Mouse (Mus musculus) C2C12 (cell line): ENCODE data around the gene Zfp384.

Experiments used
- CEBPB ChIP-seq: IDR thresholded peaks from one replicate; pipeline ENCODE4 v1.6.1; 2011; ENCODE audit warnings: low read depth, mild to moderate bottlenecking, control low read depth, moderate library complexity
- CTCF ChIP-seq: IDR thresholded peaks from one replicate; pipeline ENCODE4 v1.5.1; 2011; ENCODE audit not compliant: control insufficient read depth, insufficient read depth, insufficient read length
- MAX ChIP-seq: IDR thresholded peaks from one replicate; pipeline ENCODE4 v1.6.1; 2011; ENCODE audit warnings: mild to moderate bottlenecking, control low read depth
- MYOD1 ChIP-seq: IDR thresholded peaks from one replicate; pipeline ENCODE4 v1.6.1; 2011; ENCODE audit warnings: low read depth; ENCODE audit not compliant: control insufficient read depth, insufficient read length
- MYOG ChIP-seq: IDR thresholded peaks from one replicate; pipeline ENCODE4 v1.6.1; 2011; ENCODE audit not compliant: control insufficient read depth, insufficient read length; ENCODE audit errors: extremely low read depth
- USF1 ChIP-seq: IDR thresholded peaks from one replicate; pipeline ENCODE4 v1.6.1; 2011; ENCODE audit warnings: low read depth, mild to moderate bottlenecking, control low read depth, moderate library complexity

DNA sequence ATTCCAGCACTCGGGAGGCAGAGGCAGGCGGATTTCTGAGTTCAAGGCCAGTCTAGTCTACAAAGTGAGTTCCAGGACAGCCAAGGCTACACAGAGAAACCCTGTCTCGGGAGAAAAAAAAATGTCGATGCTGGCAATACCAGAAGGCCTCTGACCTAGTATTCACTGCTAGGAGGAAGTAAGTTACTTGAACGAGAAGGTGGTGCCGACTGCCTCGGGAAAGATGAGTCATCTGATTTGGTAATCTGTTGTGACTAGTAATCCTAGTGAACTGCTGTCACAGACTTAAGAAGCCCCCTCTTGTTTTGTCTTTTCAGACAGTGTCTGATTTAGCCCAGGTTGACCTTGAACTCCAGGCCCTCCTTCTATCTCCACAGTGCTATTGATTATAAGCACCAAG is 32.1 kb downstream of the Zfp384 start:
- no peak for TF ChIP-seq CTCF
- TF ChIP-seq MAX: no peak
- TF ChIP-seq MYOG: no peak
- TF ChIP-seq MYOD1: no peak
- no peak for TF ChIP-seq CEBPB
- no peak for TF ChIP-seq USF1
